Mouse (Mus musculus) hindbrain, embryonic 10.5 days (tissue): Measurements from ENCODE around the gene Psmd7. TPM values are rescaled to one million over a fixed set of nuclear protein-coding genes. Genes with fewer than 3 reads are reported as not detected.

Source experiments
- DNase-seq: peaks from one replicate; pipeline ENCODE4 v3.0.0-alpha.2; 2017; ENCODE audit warnings: low spot score
- H3K27ac ChIP-seq: fragments of 300-500 bp; sonication (generic); 2 replicates; pipeline ENCODE4 v1.5.1; 2016; ENCODE audit warnings: mild to moderate bottlenecking, moderate library complexity
- H3K27me3 ChIP-seq: fragments of 300-500 bp; sonication (generic); 2 replicates; pipeline ENCODE4 v1.6.1; 2016; ENCODE audit warnings: mild to moderate bottlenecking; ENCODE audit not compliant: poor library complexity, insufficient read depth, severe bottlenecking
- H3K36me3 ChIP-seq: fragments of 300-500 bp; sonication (generic); 2 replicates; pipeline ENCODE4 v1.6.1; 2016; ENCODE audit warnings: mild to moderate bottlenecking, moderate library complexity
- H3K4me1 ChIP-seq: fragments of 300-500 bp; sonication (generic); replicated peaks from 2 replicates; pipeline ENCODE4 v1.6.1; 2016; ENCODE audit warnings: mild to moderate bottlenecking
- H3K4me3 ChIP-seq: fragments of 300-500 bp; sonication (generic); 2 replicates; pipeline ENCODE4 v1.5.1; 2016; ENCODE audit warnings: mild to moderate bottlenecking, moderate library complexity
- H3K9me3 ChIP-seq: fragments of 300-500 bp; sonication (generic); 2 replicates; pipeline ENCODE4 v1.6.1; 2016; ENCODE audit warnings: mild to moderate bottlenecking, moderate library complexity
- WGBS: fragments of 180-500 bp; shearing (Covaris S2); methylation state at CpG from one replicate; pipeline ENCODE4 v1.1.7; 2016; 5-methylcytosine and 5-hydroxymethylcytosine counted together
- polyA plus RNA-seq: library from polyadenylated mRNA; unstranded; fragments of >200 nt; fragmentation: Nextera tagmentation; extraction: Ambion mirVana; gene quantifications from 2 replicates; pipeline ENCODE4 v1.2.1, GENCODE M21; 2016

The Psmd7 gene
- polyA plus RNA-seq, 1 experiment from 2014 or later: 312 TPM

GRCm38 (mm10) chr8:107599691-107600090 is 11.4 kb upstream of the Psmd7 start:
- Histone ChIP-seq H3K4me3 (no peak overlapping the region), H3K36me3 (no peaks in the 10 kb centered on the region), H3K9me3 (no peaks in the 10 kb centered on the region), H3K27ac (no peak overlapping the region), H3K4me1 (peaks cover 6% of the 10 kb centered on the region; the same call in 1 of the 2 replicates), H3K27me3 (peaks cover 12% of the 10 kb centered on the region; the same call in 1 of the 2 replicates)
- no peak for DNase-seq
- 87% methylated on average over 9 of the region's 9 CpGs for WGBS

DNA sequence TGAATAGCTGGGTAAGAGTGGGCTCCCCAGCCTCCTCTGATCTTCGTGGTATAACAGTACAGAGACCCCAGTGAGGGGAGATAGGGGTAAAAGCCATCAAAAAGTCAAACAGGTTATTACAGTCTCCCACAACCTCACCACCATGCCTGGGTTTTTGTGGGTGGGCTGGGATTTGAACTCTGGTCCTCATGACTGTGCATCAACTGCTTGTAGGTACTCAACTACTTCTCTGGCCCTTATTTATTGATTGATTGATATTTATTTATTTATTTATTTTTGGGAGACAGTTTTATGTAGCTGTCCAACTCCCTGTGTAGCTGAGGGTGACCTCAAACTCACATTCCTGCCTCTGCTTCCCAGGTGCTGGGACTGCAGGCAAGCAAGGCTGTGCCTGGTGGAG is 9.5 kb upstream of the Psmd7 start:
- 68% methylated on average over 1 of the region's 1 CpGs for WGBS
- Histone ChIP-seq H3K9me3 (no peaks in the 10 kb centered on the region), H3K27ac (no peak overlapping the region), H3K36me3 (no peaks in the 10 kb centered on the region), H3K4me1 (peaks cover 6% of the 10 kb centered on the region; the same call in 1 of the 2 replicates), H3K27me3 (peaks cover 7% of the 10 kb centered on the region; the same call in 1 of the 2 replicates), H3K4me3 (no peak overlapping the region)
- no peak for DNase-seq

GRCm38 (mm10) chr8:107594817-107595216 is 6.6 kb upstream of the Psmd7 start:
- Histone ChIP-seq H3K9me3 (no peaks in the 10 kb centered on the region), H3K36me3 (no peaks in the 10 kb centered on the region), H3K4me1 (peaks cover 6% of the 10 kb centered on the region; the same call in 1 of the 2 replicates), H3K4me3 (no peak overlapping the region), H3K27ac (no peak overlapping the region), H3K27me3 (no peaks in the 10 kb centered on the region)
- 69% methylated on average over 6 of the region's 6 CpGs for WGBS
- DNase-seq: no peak

GRCm38 (mm10) chr8:107593967-107594729 is 5.9 kb upstream of the Psmd7 start:
- 71% methylated on average over 6 of the region's 6 CpGs for WGBS
- Histone ChIP-seq H3K4me3 (no peak overlapping the region), H3K36me3 (no peaks in the 10 kb centered on the region), H3K27me3 (no peaks in the 10 kb centered on the region), H3K27ac (no peak overlapping the region), H3K4me1 (peaks cover 6% of the 10 kb centered on the region; the same call in 1 of the 2 replicates), H3K9me3 (no peaks in the 10 kb centered on the region)
- DNase-seq: no peak

DNA sequence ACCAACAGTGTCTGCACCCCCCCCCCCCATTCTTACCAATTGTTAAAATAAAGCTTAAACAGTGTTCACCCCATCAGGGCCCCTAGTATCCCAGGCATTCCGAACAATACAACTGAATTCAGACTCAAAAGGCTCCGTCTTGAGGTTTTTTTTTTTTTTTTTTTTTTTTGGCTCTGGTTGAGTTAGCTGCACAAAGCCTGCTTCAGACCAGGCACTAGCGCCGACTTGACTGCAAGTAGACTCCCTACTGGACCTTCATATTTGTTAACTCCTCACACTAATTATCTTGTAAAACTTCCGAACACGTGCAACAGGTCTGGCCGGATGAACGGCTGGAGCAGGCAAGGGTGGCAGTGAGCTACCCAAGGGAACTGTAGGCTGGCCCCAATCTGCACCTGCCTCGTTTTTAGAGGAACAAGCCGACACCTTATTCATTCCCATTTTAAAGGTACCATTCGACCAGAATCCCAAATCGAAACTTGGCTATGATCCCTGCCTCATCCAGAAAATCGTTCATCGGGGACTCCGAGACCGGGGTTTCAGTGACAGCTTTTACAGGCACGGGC is 752 bp downstream of the Psmd7 start:
- Histone ChIP-seq H3K9me3 (no peaks in the 10 kb centered on the region), H3K27ac (peak overlapping the region; percentile 95), H3K4me3 (peak overlapping the region; percentile 97), H3K4me1 (peaks cover 16% of the 10 kb centered on the region), H3K27me3 (no peaks in the 10 kb centered on the region), H3K36me3 (peaks cover 41% of the 10 kb centered on the region)
- 2% methylated on average over 17 of the region's 17 CpGs for WGBS
- peak; percentile 46 for DNase-seq

- peaks cover 90% of the 10 kb centered on the region for H3K36me3 ChIP-seq
- H3K4me1 ChIP-seq: peaks cover 13% of the 10 kb centered on the region
- no peaks in the 10 kb centered on the region for H3K27me3 ChIP-seq
- no peak overlapping the region for H3K27ac ChIP-seq
- no peaks in the 10 kb centered on the region for H3K9me3 ChIP-seq
- H3K4me3 ChIP-seq: no peak overlapping the region
- no peak for DNase-seq
- WGBS: 95% methylated on average over 11 of the region's 11 CpGs
Observed at GRCm38 (mm10) chr8:107582136-107582535, 6.1 kb downstream of the Psmd7 start.

DNA sequence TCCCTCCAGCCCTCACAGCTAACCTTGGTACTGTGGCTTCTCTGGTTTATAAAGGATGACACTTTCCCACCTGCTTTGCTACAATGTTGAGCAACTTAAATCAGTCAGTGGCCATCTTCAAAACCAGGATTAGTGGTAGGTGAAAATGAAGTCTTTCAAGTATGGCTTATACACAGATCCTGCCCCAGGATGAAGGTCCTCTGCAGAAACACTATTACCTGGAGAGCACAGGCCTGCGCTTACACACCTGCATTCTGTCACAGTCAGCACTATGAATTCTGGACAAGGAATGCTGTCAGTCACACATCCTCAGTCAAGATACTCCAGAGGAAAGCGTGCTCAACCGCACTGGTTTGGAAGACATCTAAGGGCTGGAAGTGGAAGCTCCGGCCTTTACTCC is 6.7 kb downstream of the Psmd7 start:
- H3K4me3 ChIP-seq: no peak overlapping the region

DNA sequence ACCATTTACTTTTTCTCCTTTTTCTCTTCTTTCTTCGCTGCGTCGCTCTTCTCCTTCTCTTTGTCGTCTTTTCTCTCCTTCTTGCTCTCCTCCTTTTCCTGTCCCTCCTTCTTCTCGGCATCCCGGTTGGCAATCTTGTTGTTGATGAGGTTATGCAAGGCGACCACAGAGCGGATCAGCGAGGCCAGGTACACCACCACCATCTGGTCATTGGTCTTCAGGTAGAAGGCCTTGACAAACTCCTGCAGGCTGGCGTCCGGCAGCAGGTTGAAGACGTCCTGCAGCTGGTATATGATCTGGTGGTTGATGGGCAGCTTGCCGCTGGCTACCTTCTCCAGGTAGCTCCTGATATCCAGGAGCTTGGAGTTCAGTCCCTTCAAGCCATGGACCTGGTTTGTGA is 7.4 kb downstream of the Psmd7 start:
- DNase-seq: no peak
- Histone ChIP-seq H3K4me3 (no peak overlapping the region), H3K36me3 (peaks cover 84% of the 10 kb centered on the region), H3K27me3 (no peaks in the 10 kb centered on the region), H3K9me3 (no peaks in the 10 kb centered on the region), H3K27ac (no peak overlapping the region), H3K4me1 (peaks cover 6% of the 10 kb centered on the region)
- WGBS: 95% methylated on average over 13 of the region's 13 CpGs

More for the DNA sequence above, 6.7 kb downstream of the Psmd7 start:
- 96% methylated on average over 4 of the region's 4 CpGs for WGBS
- Histone ChIP-seq H3K36me3 (peaks cover 90% of the 10 kb centered on the region), H3K27me3 (no peaks in the 10 kb centered on the region), H3K4me1 (peaks cover 8% of the 10 kb centered on the region), H3K9me3 (no peaks in the 10 kb centered on the region), H3K27ac (no peak overlapping the region)
- DNase-seq: no peak

GRCm38 (mm10) chr8:107578541-107578940 is 9.7 kb downstream of the Psmd7 start:
- no peak for DNase-seq
- 89% methylated on average over 8 of the region's 8 CpGs for WGBS
- Histone ChIP-seq H3K36me3 (peaks cover 60% of the 10 kb centered on the region), H3K4me1 (peaks cover 5% of the 10 kb centered on the region), H3K27ac (no peak overlapping the region), H3K4me3 (no peak overlapping the region), H3K9me3 (no peaks in the 10 kb centered on the region), H3K27me3 (no peaks in the 10 kb centered on the region)

- H3K36me3 ChIP-seq: peaks cover 56% of the 10 kb centered on the region
- 95% methylated on average over 8 of the region's 8 CpGs for WGBS
Observed at GRCm38 (mm10) chr8:107578132-107578531, 10.1 kb downstream of the Psmd7 start.

GRCm38 (mm10) chr8:107577640-107578039 is 10.6 kb downstream of the Psmd7 start:
- DNase-seq: no peak
- Histone ChIP-seq H3K9me3 (no peaks in the 10 kb centered on the region), H3K27me3 (no peaks in the 10 kb centered on the region), H3K27ac (0 out of 2 replicates have a peak overlapping the region, but pooled peaks have one; percentile 84), H3K4me3 (no peak overlapping the region), H3K36me3 (peaks cover 51% of the 10 kb centered on the region), H3K4me1 (peaks cover 5% of the 10 kb centered on the region)
- WGBS: 89% methylated on average over 4 of the region's 4 CpGs

More at GRCm38 (mm10) chr8:107578132-107578531, 10.1 kb downstream of the Psmd7 start:
- no peak overlapping the region for H3K27ac ChIP-seq
- H3K4me1 ChIP-seq: peaks cover 5% of the 10 kb centered on the region
- H3K9me3 ChIP-seq: no peaks in the 10 kb centered on the region
- H3K27me3 ChIP-seq: no peaks in the 10 kb centered on the region
- H3K4me3 ChIP-seq: no peak overlapping the region
- no peak for DNase-seq

DNA sequence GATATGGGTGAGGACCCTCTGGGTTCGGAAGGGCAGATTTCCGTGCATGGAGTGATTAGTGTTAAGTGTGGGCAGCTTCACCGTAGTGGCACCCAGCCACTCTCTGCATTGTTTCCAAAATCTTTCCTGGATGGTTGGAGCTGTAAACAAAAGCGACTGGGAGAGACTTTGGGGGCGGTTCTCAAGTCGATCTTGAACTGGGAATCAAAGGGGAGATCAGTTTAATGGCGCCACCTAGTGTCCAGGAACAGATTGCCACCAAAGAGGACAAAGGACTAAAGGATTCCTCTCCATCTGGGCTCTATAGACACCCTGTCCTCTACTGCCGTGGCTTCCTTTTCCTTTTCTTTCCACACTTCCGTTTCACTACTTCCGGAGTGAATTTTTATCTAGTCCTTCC is 11.6 kb downstream of the Psmd7 start:
- Histone ChIP-seq H3K4me1 (peaks cover 5% of the 10 kb centered on the region), H3K27me3 (no peaks in the 10 kb centered on the region), H3K4me3 (peak overlapping the region; percentile 25; the same call in 1 of the 2 replicates), H3K9me3 (no peaks in the 10 kb centered on the region), H3K27ac (peak overlapping the region; percentile 84), H3K36me3 (peaks cover 42% of the 10 kb centered on the region)
- 12% methylated on average over 10 of the region's 10 CpGs for WGBS
- peak; percentile 90 for DNase-seq

GRCm38 (mm10) chr8:107574771-107575170 is 13.5 kb downstream of the Psmd7 start:
- peaks cover 5% of the 10 kb centered on the region for H3K4me1 ChIP-seq
- no peaks in the 10 kb centered on the region for H3K9me3 ChIP-seq
- no peak overlapping the region for H3K4me3 ChIP-seq
- H3K36me3 ChIP-seq: peaks cover 23% of the 10 kb centered on the region
- DNase-seq: no peak
- no peak overlapping the region for H3K27ac ChIP-seq
- 88% methylated on average over 3 of the region's 3 CpGs for WGBS
- no peaks in the 10 kb centered on the region for H3K27me3 ChIP-seq
